Mouse (Mus musculus) E14TG2a.4 (cell line): ENCODE results near the gene Rdh1.

Source experiments
- CTCF ChIP-seq: conservative IDR thresholded peaks from 2 replicates; pipeline ENCODE4 v1.5.1; 2014; ENCODE audit warnings: low read length
- NANOG ChIP-seq: IDR thresholded peaks from 2 replicates; pipeline ENCODE4 v1.6.1; 2014; ENCODE audit warnings: borderline replicate concordance, low read length, mixed read lengths
- POU5F1 ChIP-seq: IDR thresholded peaks from 2 replicates; pipeline ENCODE4 v1.6.1; 2014; ENCODE audit warnings: low read length, borderline replicate concordance

GRCm38 (mm10) chr10:127763914-127764680 lies 4.6 kb downstream of the Rdh1 start:
- TF ChIP-seq CTCF (no peak), POU5F1 (no peak), NANOG (no peak)
